Mouse (Mus musculus): ENCODE measurements around the gene Thap3.
A peak's percentile ranks its signal among the peaks of the same experiment; 100 is the strongest.

The Thap3 gene

DNA sequence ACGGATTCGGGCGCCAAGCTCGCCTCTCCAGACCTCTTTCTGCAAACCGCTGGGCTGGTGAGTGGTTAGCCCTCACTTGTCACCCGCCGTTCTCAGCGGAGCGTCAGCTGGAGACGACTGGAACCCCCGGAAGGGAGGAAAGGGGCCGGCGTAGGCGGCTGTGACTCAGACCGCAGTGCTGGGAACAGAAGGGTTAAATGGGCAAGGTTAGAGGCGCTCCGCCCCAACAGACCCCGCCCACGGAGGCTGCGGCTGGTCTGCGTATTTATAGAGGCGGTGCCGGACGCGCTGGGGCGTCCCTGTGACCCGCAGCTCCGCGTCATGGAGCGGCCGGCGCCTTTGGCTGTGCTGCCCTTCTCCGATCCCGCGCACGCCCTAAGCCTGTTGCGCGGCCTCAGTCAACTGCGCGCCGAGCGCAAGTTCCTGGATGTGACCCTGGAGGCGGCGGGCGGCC is 19.9 kb upstream of the Thap3 start, which contains the start of gene Klhl21:
Klhl21 (plus strand) TSS at position 182 of the 454 bp plus-strand sequence.
- peak; percentile 94 for DNase-seq

DNA sequence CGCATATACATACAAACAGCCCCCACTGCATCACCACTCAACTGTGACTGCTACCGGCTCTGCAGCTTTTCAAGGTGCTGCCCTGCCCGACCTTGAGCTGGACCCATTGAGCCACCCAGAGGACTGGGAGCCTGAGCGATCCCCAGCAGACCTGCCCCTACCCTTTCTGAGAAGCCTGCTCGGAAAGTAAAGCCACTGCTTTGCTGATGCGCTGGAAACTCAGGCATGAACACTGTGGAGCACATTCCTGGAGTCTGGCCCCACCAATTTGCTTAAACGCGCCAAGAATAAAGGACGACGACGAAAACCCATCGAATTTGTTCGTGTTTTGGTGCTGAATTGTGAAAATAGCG is 19.3 kb upstream of the Thap3 start:
- DNase-seq = no peak

DNA sequence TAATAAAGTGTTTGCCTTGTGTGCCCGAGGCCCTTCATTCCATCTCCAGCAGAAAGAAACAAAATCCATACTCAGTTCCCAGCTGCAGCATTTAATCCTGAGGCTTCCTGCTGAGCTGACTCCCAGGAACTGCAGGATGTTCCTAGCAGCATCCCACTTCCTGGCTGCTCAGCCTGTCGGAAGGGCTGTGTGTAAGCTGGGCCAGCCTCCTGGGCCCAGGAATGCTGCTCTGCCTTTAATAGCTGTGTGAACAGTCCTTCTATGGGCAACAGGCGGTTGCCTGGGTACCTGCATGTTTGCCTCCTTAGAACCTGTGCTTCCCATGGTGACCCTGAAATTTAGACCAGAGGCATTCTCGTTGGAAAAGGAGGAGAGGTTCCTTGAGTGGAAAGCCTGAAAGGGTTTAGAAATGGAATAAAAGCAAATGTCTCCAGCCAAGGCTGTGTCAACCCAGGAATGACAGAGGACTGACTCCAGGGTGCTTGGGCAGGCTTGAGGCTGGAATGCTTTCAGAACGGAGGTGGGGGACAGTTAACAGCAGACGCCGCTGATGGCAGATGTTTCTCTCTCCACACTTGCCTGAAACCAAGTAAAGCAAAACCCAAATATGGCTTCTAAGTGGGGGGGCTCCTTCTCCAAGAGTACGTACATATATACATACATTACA is 18.8 kb upstream of the Thap3 start:
- DNase-seq = peak; percentile 55

DNA sequence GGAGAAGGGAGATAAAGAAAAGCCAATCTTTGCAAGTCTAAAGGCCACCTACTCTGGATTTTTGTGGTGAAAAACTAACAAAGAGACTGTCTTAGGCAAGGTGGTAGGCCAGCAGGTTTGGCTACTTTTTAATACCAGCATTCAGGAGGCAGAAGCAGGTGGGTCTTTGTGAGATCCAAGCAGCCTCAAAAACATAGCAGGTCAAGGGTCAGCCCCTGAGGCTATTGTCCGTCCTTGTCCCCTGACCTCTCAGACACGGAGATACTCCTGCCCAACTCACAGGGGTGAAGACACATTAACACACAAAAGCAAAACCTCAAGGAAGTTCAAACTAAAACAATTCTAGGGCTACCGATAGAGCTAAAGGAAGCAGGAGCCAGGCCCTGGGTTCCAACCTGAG is 18.0 kb upstream of the Thap3 start:
- no peak for DNase-seq

DNA sequence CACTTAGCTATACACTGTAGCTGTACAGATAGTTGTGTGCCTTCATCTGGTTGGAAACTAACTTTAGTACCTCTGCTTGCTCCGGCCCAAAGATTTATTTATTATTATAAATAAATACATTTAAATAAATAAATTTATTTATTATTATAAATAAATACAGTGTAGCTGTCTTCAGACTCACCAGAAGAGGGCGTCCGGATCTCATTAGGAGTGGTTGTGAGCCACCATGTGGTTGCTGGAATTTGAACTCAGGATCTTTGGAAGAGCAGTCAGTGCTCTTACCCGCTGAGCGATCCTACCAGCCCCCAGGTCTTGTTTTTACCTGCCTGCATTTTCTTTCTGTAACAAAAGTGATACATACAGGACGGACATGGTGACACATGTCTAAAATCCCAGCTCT is 17.3 kb upstream of the Thap3 start:
- DNase-seq = no peak

DNA sequence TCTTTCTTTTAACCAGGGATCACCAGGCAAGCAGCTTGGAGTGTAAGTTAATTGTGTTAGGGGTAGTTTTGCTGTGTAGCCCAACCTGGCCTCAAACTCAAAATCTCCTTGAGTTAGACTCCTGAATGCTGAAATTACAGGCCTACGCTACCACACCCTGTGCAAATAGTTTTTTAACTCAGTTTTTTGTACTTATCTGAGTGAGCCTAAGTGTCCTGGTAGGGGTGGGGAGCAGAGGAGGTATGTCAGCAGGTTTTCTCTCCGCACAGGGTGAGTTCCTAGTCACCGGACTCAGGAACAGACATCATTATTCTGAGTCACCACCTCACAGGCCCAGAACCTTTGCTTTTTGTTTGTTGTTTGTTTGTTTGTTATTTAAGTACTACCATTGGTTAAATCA is 13.3 kb upstream of the Thap3 start:
- DNase-seq = no peak

DNA sequence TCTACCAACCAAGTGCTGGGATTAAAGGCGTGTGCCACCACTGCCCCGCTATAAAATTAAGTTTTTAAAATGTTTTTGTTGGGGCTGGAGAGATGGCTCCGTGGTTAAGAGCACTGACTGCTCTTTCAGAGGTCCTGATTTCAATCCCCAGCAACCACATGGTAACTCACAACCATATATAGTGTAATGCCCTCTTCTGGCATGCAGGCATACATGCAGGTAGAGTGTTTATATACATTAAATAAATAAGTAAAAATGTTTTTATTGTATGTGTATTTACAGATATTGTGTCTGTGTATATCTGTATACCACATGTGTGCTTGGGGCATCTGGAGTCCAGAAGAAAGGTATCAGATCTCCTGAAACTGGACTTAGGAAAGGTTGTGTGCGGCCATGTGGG is 12.5 kb upstream of the Thap3 start:
- DNase-seq = no peak

DNA sequence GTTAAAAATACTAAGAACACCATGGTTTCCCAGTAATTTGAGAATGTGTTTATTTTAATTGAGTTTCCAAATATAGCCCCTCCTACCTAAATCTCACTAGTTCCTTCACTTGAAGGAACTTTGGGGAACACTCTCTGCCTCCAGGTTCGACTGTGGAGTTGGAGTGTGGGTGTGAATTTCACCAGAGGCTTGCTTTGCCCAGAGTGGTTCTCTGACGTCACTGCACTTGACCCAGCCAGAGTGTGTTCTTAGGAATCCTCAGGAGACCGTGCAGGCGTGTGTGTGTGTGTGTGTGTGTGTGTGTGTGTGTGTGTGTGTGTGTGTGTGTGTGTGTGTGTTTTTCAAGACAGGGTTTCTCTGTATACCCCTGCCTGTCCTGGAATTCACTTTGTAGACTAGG is 12.1 kb upstream of the Thap3 start:
- DNase-seq = peak; percentile 65

DNA sequence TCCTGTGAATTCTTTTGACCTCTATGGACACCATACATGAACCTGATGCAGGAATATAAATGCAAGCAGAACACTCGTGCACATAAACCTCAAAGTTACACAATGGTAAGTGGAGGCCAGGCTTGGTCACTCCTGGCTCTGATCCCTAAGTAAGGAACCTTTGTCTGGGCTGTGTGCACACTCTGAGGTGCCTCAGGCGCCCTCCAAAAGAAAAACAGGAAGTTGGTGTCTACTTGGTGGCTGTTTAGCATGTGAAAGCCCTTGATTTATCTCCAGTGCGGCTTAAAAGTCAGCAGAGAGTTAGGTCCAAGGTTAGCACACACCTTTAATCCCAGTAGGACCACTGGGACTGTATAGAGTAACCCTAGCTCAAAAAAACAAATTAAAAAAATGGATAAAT is 10.7 kb upstream of the Thap3 start:
- no peak for DNase-seq

DNA sequence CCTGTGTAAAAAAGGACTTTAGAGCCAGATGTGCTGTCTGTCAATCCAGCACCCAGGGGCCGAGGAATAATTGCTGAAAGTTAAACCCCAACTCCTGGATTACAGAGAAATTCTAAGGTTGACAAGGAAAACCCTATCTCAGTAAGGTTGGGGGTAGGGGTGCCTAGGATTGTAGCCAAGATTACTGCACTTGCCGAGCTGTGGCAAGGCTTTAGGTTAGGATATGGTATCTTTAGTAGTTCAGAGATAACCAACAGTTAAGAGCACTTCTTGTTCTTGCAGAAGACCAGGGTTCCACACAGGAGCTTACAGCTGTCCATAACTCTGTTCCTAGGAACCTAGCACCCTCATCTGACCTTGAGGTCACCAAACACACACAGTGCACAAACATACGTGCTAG is 8.9 kb upstream of the Thap3 start:
- DNase-seq = no peak

DNA sequence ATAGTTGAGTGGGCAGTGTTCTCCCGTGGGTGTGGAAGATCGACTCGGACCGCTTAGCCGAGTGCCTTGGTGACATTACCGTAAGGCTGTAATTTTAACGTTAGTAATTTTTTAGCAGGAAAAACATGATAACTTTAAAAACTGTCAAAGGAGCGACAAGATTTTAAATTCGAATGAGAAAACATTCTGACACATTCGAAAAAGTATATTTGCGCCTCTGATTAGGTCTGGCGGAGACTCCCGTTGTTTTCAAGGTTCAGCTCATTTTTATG is 8.1 kb upstream of the Thap3 start:
- no peak for DNase-seq

DNA sequence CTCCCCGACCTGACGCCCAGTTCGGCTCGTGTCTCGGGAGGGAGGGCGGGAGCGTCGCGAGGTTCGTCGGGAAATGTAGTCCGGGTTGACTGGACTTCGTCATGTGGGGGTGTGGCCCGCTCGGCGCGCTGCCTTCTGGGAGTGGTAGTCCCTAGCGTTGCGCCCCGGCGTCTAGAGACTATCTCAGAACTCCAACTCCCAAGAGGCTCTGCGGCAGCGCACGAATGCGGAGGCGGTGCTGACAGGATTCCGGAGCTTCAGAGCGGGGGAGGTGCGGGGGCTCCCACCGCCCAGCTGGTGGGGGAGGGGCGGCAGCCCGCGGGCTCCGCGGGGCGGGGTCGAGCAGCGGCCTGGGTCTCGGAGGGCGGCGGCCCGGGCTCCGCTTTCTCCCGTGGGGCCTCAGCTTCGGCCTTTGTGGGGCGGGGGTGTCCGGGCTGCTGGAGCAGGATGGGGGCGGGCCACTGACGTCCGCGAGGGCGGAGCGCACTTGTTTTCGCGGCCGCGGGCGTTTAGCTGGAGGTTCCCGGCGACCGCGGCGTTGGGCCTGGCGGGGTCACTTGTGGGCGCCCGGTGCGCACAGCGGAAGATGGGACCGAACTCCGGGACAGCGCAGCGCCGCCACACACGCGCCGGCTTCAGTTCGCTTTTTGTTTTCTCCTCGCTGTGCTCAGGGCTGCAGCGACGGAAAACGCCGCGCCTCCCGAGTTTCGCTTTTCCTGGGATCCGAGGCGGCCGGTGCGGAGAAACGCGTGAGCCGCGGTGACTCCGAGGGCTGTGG is 7.6 kb upstream of the Thap3 start, which contains the start of gene Phf13:
Phf13 (minus strand) TSS at position 86 of the 778 bp plus-strand sequence.
- DNase-seq = peak; percentile 99

DNA sequence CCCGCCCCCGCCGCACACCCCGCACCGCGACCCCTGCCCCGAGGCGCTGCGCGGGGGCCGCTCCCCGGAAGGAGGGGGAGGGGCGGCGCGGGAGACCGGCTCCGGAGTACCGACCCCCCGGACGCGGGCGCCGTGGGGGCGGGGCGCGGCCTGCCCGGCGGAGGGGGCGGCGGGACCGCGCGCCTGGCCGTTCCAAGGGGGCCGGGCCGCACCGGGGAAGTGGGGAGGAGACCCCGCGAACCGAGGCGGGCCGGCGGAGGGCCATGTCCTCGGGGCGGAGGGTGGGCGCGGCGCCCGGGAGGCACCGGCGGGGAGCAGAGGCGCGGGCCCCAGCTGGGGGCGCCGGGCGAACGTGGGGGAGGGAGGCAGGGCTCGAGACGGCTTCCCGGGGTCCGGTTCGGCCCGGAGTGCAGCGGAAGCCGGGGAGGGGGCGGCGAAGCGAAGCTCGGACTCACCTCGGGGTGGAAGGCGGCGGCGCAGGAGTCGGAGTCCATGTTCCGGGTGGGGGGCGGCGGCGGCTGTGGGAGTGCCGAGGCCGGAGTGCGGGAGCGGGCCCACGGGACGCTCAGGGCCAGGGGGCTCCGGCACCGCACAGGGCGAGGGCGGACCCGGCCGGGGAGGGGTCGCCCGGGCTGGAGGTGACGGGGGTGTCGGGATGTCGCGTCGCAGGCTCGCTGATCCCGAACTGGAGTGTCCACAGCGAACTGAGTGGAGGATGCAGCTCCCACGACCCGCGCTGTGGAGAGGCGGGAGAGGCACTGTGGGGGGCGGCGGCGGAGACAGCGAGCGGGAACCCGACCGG is 6.8 kb upstream of the Thap3 start:
- no peak for DNase-seq

DNA sequence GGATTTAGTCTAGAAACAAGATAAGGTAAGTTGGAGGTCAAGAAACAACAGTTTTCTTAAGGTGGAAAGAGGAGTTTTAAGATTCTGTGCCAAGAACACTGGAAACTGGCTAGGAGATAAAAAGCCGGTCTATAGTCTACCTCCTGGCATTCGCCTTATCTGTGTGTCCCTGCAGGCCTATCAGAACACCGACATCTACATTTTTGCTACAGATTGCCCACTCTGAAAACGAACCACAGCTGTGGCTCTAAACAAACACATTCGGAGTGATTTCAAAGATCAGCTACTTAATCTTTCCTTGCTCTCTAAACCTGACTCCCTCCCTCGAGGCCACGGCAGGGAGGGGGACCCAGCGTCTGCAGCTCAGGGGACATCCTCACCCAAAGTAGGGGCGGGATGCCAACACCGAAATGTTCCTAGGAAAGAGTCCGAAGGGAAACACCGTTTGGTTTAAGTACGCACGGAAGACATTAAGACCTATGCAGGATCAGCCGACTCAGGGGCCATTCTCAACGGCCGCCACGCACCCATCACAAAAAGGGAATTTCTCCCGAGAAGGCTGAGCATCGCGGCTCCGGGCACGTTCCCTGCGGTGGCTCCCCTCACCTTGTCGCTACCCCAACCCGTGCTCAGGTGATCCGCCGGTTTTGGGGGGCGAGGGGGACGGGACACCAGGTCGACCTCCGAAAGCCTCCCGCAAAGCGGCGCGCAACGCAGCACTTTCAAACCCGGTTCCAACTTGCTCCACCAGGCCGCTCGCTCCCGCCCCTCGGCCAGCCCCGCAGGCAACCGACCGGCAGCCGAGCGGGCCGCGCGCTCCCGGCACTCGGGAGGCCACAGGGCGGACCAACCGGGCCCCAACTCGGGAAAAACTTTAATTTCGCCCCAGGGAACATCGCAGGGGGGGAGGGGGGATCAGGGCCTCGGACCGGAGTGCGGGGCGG is 5.7 kb upstream of the Thap3 start:
- DNase-seq = no peak

DNA sequence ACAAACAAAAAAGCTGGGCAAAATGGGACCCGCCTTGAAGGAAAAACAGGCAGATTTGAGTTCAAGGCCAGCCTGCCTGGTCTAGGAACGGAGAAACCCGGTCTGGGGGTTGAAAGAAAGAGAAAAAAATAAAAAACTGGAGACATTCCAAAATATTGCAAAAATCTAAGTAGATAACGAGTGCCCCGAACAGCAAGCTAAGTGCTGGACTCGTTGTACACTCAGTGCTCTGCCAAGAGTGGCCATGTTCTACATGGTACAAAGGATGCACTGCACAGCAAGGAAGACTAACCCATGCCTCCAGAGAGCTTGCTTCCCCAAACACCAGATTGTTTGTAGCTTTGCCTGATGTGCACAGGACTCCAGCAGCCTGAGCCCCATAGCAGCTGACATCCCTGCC is 4.2 kb upstream of the Thap3 start:
- no peak for DNase-seq

DNA sequence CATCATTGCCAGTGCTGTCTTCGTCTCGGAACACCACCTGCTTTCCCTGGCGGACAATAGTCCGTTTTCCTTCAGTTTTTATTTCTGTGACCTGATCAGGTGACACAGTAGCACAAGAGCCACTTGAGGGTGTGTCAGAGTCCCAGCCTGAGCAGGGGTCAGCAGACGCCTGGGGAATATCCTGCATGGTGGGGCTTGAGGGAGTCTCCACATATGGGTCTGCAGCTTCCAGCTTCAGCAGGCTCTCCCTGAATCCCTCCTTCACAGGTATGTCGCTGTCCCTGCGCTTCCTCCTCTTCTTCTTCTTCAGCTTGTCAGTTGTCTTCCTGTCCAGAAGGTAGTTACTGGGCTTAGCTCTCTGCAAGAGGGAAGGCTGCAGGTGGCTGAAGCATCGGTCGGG is 3.3 kb upstream of the Thap3 start:
- DNase-seq = no peak

DNA sequence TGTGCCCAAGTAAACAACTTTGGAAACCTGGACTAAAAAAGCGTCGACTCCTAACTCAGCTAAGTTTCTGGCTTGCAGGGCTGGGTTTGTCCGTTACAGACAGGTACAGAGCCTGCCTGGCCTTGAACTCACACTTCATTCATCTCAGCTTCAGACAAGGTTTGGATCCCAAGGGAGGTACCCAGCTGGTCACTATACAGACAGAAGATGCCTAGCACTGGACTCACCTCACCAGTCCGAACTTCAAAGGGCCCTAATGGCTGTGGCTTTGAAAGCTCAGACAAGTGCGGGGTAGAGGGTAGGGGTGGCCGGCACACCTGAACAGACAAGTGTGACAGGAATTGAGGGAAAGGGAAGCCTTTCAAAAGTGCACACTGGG is 302 bp upstream of the Thap3 start:
- no peak for DNase-seq

DNA sequence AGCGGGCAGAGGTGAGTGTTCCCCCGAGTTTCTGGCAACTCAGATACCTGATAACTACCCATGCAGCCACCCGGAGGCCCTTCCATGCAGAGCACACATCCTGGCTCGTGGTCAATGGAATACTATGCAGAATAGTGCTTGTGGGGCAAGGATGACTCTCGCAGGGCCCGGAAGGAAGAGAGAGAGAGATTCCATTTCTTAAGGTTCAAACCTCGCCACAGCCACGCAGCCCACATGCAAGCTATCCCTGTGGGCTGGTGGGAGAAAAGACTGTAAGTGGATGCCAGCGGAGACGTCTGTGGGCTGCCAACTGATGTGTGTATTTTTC is 819 bp downstream of the Thap3 start:
- DNase-seq = no peak

DNA sequence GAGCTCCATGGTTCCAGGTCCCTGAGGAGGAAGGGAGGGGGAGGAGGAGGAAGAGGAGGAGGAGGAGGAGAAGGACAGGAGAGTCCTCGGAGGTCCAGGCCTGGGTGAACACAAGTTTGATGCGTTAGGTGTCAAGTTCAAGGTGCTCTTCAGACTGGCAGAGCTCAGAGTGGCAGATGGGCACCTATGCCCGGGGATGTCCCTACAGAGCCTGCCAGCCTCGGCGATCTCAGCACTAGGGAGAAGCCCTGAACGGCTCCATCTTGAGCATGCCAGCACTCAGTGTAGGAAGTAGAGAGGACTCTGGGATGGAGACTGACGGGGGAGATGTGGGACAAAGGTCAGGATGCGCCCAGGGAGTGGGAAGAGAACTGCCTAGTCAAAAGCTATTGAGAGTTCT is 2.1 kb downstream of the Thap3 start:
- DNase-seq = no peak

DNA sequence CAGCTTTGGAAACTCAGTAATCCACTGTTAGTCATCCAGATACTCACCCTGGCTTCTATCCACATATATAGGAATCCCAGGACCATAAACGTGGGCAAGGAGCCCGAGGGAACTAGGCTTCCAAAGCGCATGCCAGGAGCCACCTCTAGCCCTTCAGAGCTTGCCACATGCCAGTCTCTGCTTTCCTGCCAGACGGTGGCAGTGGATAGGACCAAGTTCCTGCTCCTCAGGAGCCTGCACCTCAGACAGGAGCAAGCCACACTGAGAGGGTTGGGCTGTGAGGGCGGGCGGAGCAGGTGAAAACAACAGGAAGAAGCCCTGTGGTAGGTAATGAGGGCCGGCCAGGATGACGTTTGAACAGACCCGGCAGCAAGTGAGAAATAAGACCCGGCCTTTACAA is 2.9 kb downstream of the Thap3 start:
- no peak for DNase-seq

DNA sequence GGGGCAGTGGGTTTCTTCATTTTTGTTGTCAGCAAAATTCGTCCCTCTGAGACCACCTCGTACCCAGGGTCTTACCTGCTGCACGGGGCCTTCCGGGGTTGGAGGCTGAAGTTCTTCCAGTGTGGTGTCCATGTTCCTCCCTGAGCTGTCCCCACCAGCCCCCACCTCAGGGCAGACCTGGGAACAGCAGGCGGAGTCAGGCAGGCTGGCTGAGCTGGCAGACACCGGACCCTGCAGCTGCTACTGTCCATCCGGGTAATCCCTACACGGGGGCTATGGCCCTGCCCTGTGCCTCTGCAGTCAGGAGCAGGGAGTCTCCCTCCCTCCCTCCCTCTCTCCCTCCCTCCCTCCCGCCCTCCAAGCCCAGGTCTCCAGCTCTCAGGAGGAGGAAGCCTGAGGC is 5.2 kb downstream of the Thap3 start:
- no peak for DNase-seq

DNA sequence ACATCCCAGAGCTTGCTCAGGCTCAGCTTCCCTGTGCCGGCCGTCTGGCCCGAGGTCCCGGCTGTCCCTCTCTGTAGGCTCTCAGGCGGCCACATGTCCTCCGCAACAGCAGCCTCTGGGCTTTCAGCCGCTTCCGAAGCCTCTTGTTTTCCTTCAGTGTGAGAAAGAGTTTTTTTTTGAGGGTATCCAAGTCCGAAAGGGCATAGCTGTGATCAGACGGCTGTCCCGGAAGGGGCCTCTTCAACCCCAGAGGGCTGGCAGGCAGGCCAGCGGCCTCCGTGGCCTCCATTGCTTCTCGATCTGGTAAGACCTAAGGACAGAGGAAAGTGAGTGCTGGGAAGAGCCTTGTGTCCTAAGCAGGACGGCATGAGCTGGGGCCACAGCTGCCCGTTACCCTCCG is 5.8 kb downstream of the Thap3 start:
- DNase-seq = no peak

DNA sequence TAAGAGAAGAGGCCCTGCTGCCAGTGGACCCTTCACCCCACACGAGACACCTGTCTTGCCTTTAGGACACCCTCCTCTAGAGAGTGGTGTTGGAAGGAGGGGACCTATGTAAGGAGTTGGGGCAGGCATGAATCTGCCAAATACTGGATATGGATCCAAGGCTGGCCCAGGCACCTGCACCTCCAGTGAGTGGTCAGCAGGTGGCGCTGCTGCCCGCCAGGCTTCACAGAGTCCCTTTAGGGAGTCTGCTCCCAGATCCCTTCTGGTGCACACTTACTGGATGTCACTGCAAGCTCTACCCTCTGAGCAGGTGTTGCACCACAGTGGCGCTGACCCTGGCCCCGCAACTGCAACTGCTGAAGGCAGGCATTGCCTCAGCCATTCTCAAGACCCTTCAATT is 7.4 kb downstream of the Thap3 start:
- DNase-seq = peak; percentile 83
